Mouse (Mus musculus): ENCODE data around the gene Abca14. TPM values are rescaled to one million over a fixed set of nuclear protein-coding genes. Genes with fewer than 3 reads are reported as not detected.

Gene Abca14
- polyA plus RNA-seq, 1 experiment = not detected

- peaks cover 2% of the 10 kb centered on the region; the same call in 1 of the 2 replicates for H3K4me1 ChIP-seq (ENCODE audit: control insufficient read depth, insufficient read depth, low read length)
- no peak overlapping the region for H3K4me3 ChIP-seq (ENCODE audit: insufficient read depth, low read length)
- TF ChIP-seq POLR2A (IDR thresholded peaks at IDR 0.05; ENCODE audit: extremely low read depth, insufficient read depth, low read length) = no peak
- no peak overlapping the region for H3K27ac ChIP-seq (ENCODE audit: insufficient read depth, low read length)
These were observed 10.9 kb upstream of the Abca14 start for GRCm38 (mm10) chr7:120192816-120193215.

GRCm38 (mm10) chr7:120195207-120195606, 8.6 kb upstream of the Abca14 start:
- Histone ChIP-seq H3K4me3 (ENCODE audit: insufficient read depth, low read length) (no peak overlapping the region), H3K27ac (ENCODE audit: insufficient read depth, low read length) (no peak overlapping the region), H3K4me1 (ENCODE audit: control insufficient read depth, insufficient read depth, low read length) (peaks cover 2% of the 10 kb centered on the region; the same call in 1 of the 2 replicates)
- no peak for TF ChIP-seq POLR2A (IDR thresholded peaks at IDR 0.05; ENCODE audit: extremely low read depth, insufficient read depth, low read length)
- no peak for TF ChIP-seq CTCF (IDR thresholded peaks at IDR 0.05; ENCODE audit: extremely low read depth, insufficient read depth, low read length)

- H3K4me3 ChIP-seq (ENCODE audit: insufficient read depth, low read length) = peak overlapping the region; percentile 56
- H3K27ac ChIP-seq (ENCODE audit: insufficient read depth, low read length) = peak overlapping the region; percentile 80; the same call in 1 of the 2 replicates
- no peaks in the 10 kb centered on the region for H3K4me1 ChIP-seq (ENCODE audit: control insufficient read depth, insufficient read depth, low read length)
- TF ChIP-seq CTCF (IDR thresholded peaks at IDR 0.05; ENCODE audit: extremely low read depth, insufficient read depth, low read length) (no peak), POLR2A (IDR thresholded peaks at IDR 0.05; ENCODE audit: extremely low read depth, insufficient read depth, low read length) (no peak)
These were observed 2.5 kb upstream of the Abca14 start for GRCm38 (mm10) chr7:120201231-120201744.

GRCm38 (mm10) chr7:120201771-120202170, 2.0 kb upstream of the Abca14 start, which contains the start of gene Crym:
TSS of gene Crym (minus strand) at chr7:120202111.
- Histone ChIP-seq H3K27ac (ENCODE audit: insufficient read depth, low read length) (peak within 1 kb of the TSS; percentile 80; the same call in 1 of the 2 replicates), H3K4me1 (ENCODE audit: control insufficient read depth, insufficient read depth, low read length) (no peaks in the 10 kb centered on the region), H3K4me3 (ENCODE audit: insufficient read depth, low read length) (peak within 1 kb of the TSS; percentile 56)
- TF ChIP-seq CTCF (IDR thresholded peaks at IDR 0.05; ENCODE audit: extremely low read depth, insufficient read depth, low read length) (no peak), POLR2A (IDR thresholded peaks at IDR 0.05; ENCODE audit: extremely low read depth, insufficient read depth, low read length) (peak; percentile 48; the same call in 1 of the 2 replicates)

GRCm38 (mm10) chr7:120205989-120206388, 2.2 kb downstream of the Abca14 start:
- TF ChIP-seq POLR2A (IDR thresholded peaks at IDR 0.05; ENCODE audit: extremely low read depth, insufficient read depth, low read length) = no peak
- TF ChIP-seq CTCF (IDR thresholded peaks at IDR 0.05; ENCODE audit: extremely low read depth, insufficient read depth, low read length) = no peak
- H3K4me1 ChIP-seq (ENCODE audit: control insufficient read depth, insufficient read depth, low read length) = no peaks in the 10 kb centered on the region
- no peak overlapping the region for H3K4me3 ChIP-seq (ENCODE audit: insufficient read depth, low read length)
- H3K27ac ChIP-seq (ENCODE audit: insufficient read depth, low read length) = no peak overlapping the region

GRCm38 (mm10) chr7:120228541-120228940, 24.8 kb downstream of the Abca14 start:
- no peaks in the 10 kb centered on the region for H3K4me1 ChIP-seq (ENCODE audit: control insufficient read depth, insufficient read depth, low read length)
- H3K27ac ChIP-seq (ENCODE audit: insufficient read depth, low read length) = no peak overlapping the region
- TF ChIP-seq POLR2A (IDR thresholded peaks at IDR 0.05; ENCODE audit: extremely low read depth, insufficient read depth, low read length) = no peak
- H3K4me3 ChIP-seq (ENCODE audit: insufficient read depth, low read length) = no peak overlapping the region

GRCm38 (mm10) chr7:120241092-120241491, 37.3 kb downstream of the Abca14 start:
- Histone ChIP-seq H3K4me3 (ENCODE audit: insufficient read depth, low read length) (no peak overlapping the region), H3K4me1 (ENCODE audit: control insufficient read depth, insufficient read depth, low read length) (no peaks in the 10 kb centered on the region), H3K27ac (ENCODE audit: insufficient read depth, low read length) (no peak overlapping the region)
- TF ChIP-seq CTCF (IDR thresholded peaks at IDR 0.05; ENCODE audit: extremely low read depth, insufficient read depth, low read length) (0 out of 2 replicates have a peak, but pooled peaks have one; percentile 15), POLR2A (IDR thresholded peaks at IDR 0.05; ENCODE audit: extremely low read depth, insufficient read depth, low read length) (no peak)

GRCm38 (mm10) chr7:120271135-120271991, 67.6 kb downstream of the Abca14 start:
- Histone ChIP-seq H3K27ac (ENCODE audit: insufficient read depth, low read length) (no peak overlapping the region), H3K4me3 (ENCODE audit: insufficient read depth, low read length) (no peak overlapping the region), H3K4me1 (ENCODE audit: control insufficient read depth, insufficient read depth, low read length) (no peaks in the 10 kb centered on the region)
- no peak for TF ChIP-seq POLR2A (IDR thresholded peaks at IDR 0.05; ENCODE audit: extremely low read depth, insufficient read depth, low read length)
- TF ChIP-seq CTCF (IDR thresholded peaks at IDR 0.05; ENCODE audit: extremely low read depth, insufficient read depth, low read length) = no peak

GRCm38 (mm10) chr7:120272110-120272509, 68.3 kb downstream of the Abca14 start:
- Histone ChIP-seq H3K4me3 (ENCODE audit: insufficient read depth, low read length) (no peak overlapping the region), H3K4me1 (ENCODE audit: control insufficient read depth, insufficient read depth, low read length) (no peaks in the 10 kb centered on the region), H3K27ac (ENCODE audit: insufficient read depth, low read length) (no peak overlapping the region)
- TF ChIP-seq CTCF (IDR thresholded peaks at IDR 0.05; ENCODE audit: extremely low read depth, insufficient read depth, low read length) = no peak
- TF ChIP-seq POLR2A (IDR thresholded peaks at IDR 0.05; ENCODE audit: extremely low read depth, insufficient read depth, low read length) = no peak

GRCm38 (mm10) chr7:120285286-120285685, 81.5 kb downstream of the Abca14 start:
- no peak overlapping the region for H3K4me3 ChIP-seq (ENCODE audit: insufficient read depth, low read length)
- no peak overlapping the region for H3K27ac ChIP-seq (ENCODE audit: insufficient read depth, low read length)
- H3K4me1 ChIP-seq (ENCODE audit: control insufficient read depth, insufficient read depth, low read length) = no peaks in the 10 kb centered on the region
- TF ChIP-seq CTCF (IDR thresholded peaks at IDR 0.05; ENCODE audit: extremely low read depth, insufficient read depth, low read length) (no peak), POLR2A (IDR thresholded peaks at IDR 0.05; ENCODE audit: extremely low read depth, insufficient read depth, low read length) (no peak)
